Mouse (Mus musculus): ENCODE results near the gene March5. TPM values are rescaled to one million over a fixed set of nuclear protein-coding genes. Genes with fewer than 3 reads are reported as not detected.

March5 gene
- not detected in 2 replicates for polyA plus RNA-seq (2012; ENCODE audit: insufficient read depth, insufficient read length, low replicate concordance, missing spikeins)

DNA sequence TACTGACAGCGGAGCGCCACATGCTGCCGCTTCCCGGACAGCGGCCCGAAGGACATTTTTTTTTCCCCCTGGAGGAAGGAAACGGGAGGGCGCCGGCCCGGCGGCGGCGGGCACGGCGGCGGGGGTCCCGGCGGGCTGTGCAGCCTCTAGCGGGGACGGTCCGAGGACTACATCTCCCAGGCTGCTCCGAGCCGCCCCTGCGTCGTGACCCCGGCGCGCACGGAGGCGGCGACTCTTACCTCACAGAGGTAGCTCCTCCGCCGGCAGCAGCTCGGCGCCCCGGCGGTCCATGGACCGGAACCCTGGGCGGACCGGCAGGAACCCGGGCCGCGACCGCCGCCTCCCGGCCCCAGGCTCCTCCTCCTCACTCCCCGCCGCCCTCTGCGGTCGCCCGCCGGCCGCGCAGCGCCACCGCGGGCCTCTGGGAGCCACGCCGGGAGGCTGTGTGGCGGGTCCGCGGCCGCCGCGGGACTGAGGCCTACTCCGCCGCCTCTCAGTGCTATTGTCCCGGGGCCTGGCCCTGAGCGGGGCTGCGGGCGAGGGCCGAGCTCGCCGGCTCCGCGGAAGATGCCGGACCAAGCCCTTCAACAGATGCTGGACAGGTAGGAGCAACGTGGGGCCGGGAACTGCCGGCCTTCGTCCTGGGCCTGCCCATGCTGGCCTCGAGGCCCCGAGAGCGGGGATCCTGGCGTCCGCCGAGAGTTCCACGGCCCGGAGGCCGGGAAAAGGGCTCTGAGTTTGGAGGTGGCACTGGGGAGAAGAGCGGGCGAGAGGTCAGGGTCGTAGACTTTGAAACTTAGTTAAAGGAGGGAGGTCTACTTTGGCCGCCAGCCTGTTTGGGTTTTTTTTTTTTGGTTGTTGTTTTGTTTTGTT lies at the start of gene March5:
Gene March5 (plus strand): TSS at position 241 of the 873 bp plus-strand sequence.
- TF ChIP-seq POLR2A (IDR thresholded peaks at IDR 0.05; ENCODE audit: insufficient read depth, low read depth, low read length) (peak; percentile 82), CTCF (IDR thresholded peaks at IDR 0.05; ENCODE audit: insufficient read depth, low read depth, low read length) (no peak)

DNA sequence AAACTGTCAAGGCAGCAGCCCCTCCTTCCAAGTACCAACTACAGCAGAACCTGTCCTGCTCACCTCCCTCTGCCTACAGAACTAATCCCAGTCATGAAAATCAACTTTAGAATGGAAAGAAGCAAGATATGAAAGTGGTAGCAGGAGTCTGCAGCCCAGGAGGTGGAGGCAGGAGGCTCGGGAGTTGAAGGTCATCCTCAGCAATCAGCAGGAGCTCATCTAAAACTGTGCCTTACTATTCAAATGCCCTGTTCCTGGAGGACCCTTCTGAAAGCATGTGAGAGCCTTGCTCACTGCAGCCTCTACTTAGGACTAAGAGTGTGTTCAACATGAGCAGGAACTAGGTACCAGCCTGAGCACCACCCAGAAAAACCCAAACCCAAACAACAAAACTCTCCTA lies 35.2 kb upstream of the March5 start:
- 13% methylated on average over 1 of the region's 1 CpGs for WGBS
- TF ChIP-seq CTCF (IDR thresholded peaks at IDR 0.05; ENCODE audit: insufficient read depth, low read depth, low read length) (no peak), POLR2A (IDR thresholded peaks at IDR 0.05; ENCODE audit: insufficient read depth, low read depth, low read length) (no peak)
- Histone ChIP-seq H3K4me1 (ENCODE audit: control insufficient read depth, insufficient read depth, low read length) (peaks cover 2% of the 10 kb centered on the region; the same call in 1 of the 2 replicates), H3K27ac (ENCODE audit: insufficient read depth, low read depth, low read length) (peak overlapping the region; percentile 51; the same call in 1 of the 2 replicates), H3K4me3 (ENCODE audit: insufficient read depth, low read depth, low read length) (peak overlapping the region; percentile 78)

More for the DNA sequence above, at the start of gene March5:
- H3K4me1 ChIP-seq (ENCODE audit: control insufficient read depth, insufficient read depth, low read length) = no peaks in the 10 kb centered on the region
- peak within 1 kb of the TSS; percentile 55 for H3K4me3 ChIP-seq (ENCODE audit: insufficient read depth, low read depth, low read length)
- peak within 1 kb of the TSS; percentile 66 for H3K27ac ChIP-seq (ENCODE audit: insufficient read depth, low read depth, low read length)
- under 1% methylated on average over 94 of the region's 94 CpGs for WGBS

- Histone ChIP-seq H3K4me3 (ENCODE audit: insufficient read depth, low read depth, low read length) (peak overlapping the region; percentile 78), H3K27ac (ENCODE audit: insufficient read depth, low read depth, low read length) (peak overlapping the region; percentile 98), H3K4me1 (ENCODE audit: control insufficient read depth, insufficient read depth, low read length) (peaks cover 2% of the 10 kb centered on the region; the same call in 1 of the 2 replicates)
- 20% methylated on average over 11 of the region's 11 CpGs for whole genome bisulfite sequencing
- TF ChIP-seq POLR2A (IDR thresholded peaks at IDR 0.05; ENCODE audit: insufficient read depth, low read depth, low read length) = no peak
- no peak for TF ChIP-seq CTCF (IDR thresholded peaks at IDR 0.05; ENCODE audit: insufficient read depth, low read depth, low read length)
Measured at GRCm38 (mm10) chr19:37172566-37173130, 34.7 kb upstream of the March5 start.

DNA sequence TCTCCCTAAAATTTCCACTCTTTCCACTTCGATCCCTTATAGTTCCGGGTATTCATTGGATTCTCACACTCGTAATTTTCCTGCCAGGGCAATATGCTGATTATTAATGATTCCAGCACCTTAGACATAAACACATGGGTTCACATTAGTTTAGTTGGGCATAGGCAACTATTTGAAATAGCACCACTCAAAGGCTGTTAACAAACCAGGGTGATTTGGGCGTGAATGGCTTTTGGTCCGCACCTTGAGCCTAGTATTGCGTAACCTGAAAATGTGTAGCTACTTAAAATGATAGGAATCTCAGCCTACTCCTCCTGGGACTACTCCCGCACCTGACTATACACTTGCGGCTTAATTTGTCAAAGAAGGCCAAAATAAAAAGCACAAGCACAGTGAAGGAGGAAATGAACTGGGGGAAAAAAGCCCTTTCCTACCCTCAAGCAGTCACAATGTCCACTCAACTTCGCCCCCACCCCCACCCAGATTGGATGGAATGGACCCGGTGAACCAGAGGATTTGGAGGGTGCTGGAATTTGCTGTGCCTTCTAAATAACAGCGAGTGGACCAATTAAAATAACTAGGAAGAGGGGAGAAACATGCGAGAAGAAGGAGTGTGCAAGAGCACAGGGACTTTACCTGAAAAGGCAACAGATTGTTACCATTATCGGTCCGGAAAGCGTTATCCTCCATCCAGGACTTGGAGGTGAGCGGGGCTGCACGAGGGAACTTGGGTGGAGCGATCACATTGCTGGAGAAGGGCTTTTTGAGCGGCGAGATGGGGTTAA lies 33.8 kb upstream of the March5 start:
- TF ChIP-seq CTCF (IDR thresholded peaks at IDR 0.05; ENCODE audit: insufficient read depth, low read depth, low read length) = no peak
- TF ChIP-seq POLR2A (IDR thresholded peaks at IDR 0.05; ENCODE audit: insufficient read depth, low read depth, low read length) = no peak
- 14% methylated on average over 20 of the region's 20 CpGs for WGBS
- H3K4me3 ChIP-seq (ENCODE audit: insufficient read depth, low read depth, low read length) = peak overlapping the region; percentile 95

GRCm38 (mm10) chr19:37174116-37174715 lies 33.1 kb upstream of the March5 start:
- under 1% methylated on average over 70 of the region's 70 CpGs for WGBS
- TF ChIP-seq CTCF (IDR thresholded peaks at IDR 0.05; ENCODE audit: insufficient read depth, low read depth, low read length) (no peak), POLR2A (IDR thresholded peaks at IDR 0.05; ENCODE audit: insufficient read depth, low read depth, low read length) (no peak)

More for the DNA sequence above, 33.8 kb upstream of the March5 start:
- Histone ChIP-seq H3K27ac (ENCODE audit: insufficient read depth, low read depth, low read length) (peak overlapping the region; percentile 98), H3K4me1 (ENCODE audit: control insufficient read depth, insufficient read depth, low read length) (no peaks in the 10 kb centered on the region; the same call in 1 of the 2 replicates)

GRCm38 (mm10) chr19:37174716-37175435 lies 32.5 kb upstream of the March5 start:
- under 1% methylated on average over 36 of the region's 36 CpGs for WGBS

More at GRCm38 (mm10) chr19:37174116-37174715, 33.1 kb upstream of the March5 start:
- peak overlapping the region; percentile 95 for H3K4me3 ChIP-seq (ENCODE audit: insufficient read depth, low read depth, low read length)
- H3K4me1 ChIP-seq (ENCODE audit: control insufficient read depth, insufficient read depth, low read length) = no peaks in the 10 kb centered on the region; the same call in 1 of the 2 replicates
- peak overlapping the region; percentile 98 for H3K27ac ChIP-seq (ENCODE audit: insufficient read depth, low read depth, low read length)

DNA sequence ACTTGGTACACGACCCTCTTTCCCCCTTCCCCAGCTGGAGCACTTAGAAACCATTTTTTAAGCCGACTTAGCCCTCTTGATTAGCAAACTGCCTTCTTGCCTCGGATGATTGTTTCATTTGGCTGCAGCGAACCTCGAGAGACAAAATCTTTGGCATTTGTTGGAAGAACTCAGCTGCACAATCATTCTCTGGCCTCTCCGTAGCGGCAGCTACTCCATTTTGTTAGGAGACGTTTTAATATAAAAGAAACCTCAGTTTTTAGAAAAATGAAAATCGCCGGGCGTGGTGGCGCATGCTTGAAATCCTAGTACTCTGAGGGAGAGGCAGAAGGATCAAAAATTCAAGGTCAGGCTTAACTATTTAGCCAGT lies 31.9 kb upstream of the March5 start:
- WGBS = under 1% methylated on average over 12 of the region's 12 CpGs
- Histone ChIP-seq H3K4me3 (ENCODE audit: insufficient read depth, low read depth, low read length) (peak overlapping the region; percentile 95), H3K27ac (ENCODE audit: insufficient read depth, low read depth, low read length) (peak overlapping the region; percentile 98), H3K4me1 (ENCODE audit: control insufficient read depth, insufficient read depth, low read length) (no peaks in the 10 kb centered on the region; the same call in 1 of the 2 replicates)
- TF ChIP-seq POLR2A (IDR thresholded peaks at IDR 0.05; ENCODE audit: insufficient read depth, low read depth, low read length) (no peak), CTCF (IDR thresholded peaks at IDR 0.05; ENCODE audit: insufficient read depth, low read depth, low read length) (no peak)

More at GRCm38 (mm10) chr19:37174716-37175435, 32.5 kb upstream of the March5 start:
- H3K4me1 ChIP-seq (ENCODE audit: control insufficient read depth, insufficient read depth, low read length) = no peaks in the 10 kb centered on the region; the same call in 1 of the 2 replicates
- TF ChIP-seq CTCF (IDR thresholded peaks at IDR 0.05; ENCODE audit: insufficient read depth, low read depth, low read length) (no peak), POLR2A (IDR thresholded peaks at IDR 0.05; ENCODE audit: insufficient read depth, low read depth, low read length) (no peak)
- H3K4me3 ChIP-seq (ENCODE audit: insufficient read depth, low read depth, low read length) = peak overlapping the region; percentile 95
- H3K27ac ChIP-seq (ENCODE audit: insufficient read depth, low read depth, low read length) = peak overlapping the region; percentile 98

Measured in olfactory bulb, adult 2 months (tissue).